ENCODE assay signal across 9 mouse cellular contexts in genomic region chr14:102994662-102995561, GRCm38 (mm10). TPM values are rescaled to one million over a fixed set of nuclear protein-coding genes. Genes with fewer than 3 reads are reported as not detected.
DNase-seq lines count a peak whose midpoint lies in the region; ATAC-seq and TF ChIP-seq lines count a peak whose summit lies in the region.
"Had no signal": no experiment of that assay in that cellular context is flagged by ENCODE, and none has a peak within 500 bp of the region (broad histone marks: within the 10 kb centered on the region; RNA-seq: fewer than 3 reads in every experiment).

No protein-coding gene starts in this region.

- H3K4me1 ChIP-seq in embryonic facial prominence, embryonic 12.5 days, result no peaks in the 10 kb centered on the region; the same call in 1 of the 2 replicates
- H3K4me1 ChIP-seq in heart, embryonic 10.5 days, result no peaks in the 10 kb centered on the region
- H3K4me1 ChIP-seq in kidney, embryonic 15.5 days, result no peaks in the 10 kb centered on the region
- no peaks in the 10 kb centered on the region for H3K4me1 ChIP-seq in liver, adult 2 months (ENCODE audit: control insufficient read depth, insufficient read depth, low read length)
- no peaks in the 10 kb centered on the region for H3K4me1 ChIP-seq in neural tube, embryonic 11.5 days (ENCODE audit: control insufficient read depth, insufficient read depth, low read length)
- no peaks in the 10 kb centered on the region for H3K4me1 ChIP-seq in stomach, postnatal 0 days (replicated peaks; ENCODE audit: control insufficient read depth, insufficient read depth)

- TF ChIP-seq CTCF in liver, adult 2 months (IDR thresholded peaks at IDR 0.05; ENCODE audit: low read depth, low read length), result peak; percentile 58
- peak; percentile 97 for TF ChIP-seq CTCF in stomach, postnatal 0 days (IDR thresholded peaks at IDR 0.05; ENCODE audit: low read depth)

- H3K79me2 ChIP-seq in liver, adult 2 months (ENCODE audit: control insufficient read depth, insufficient read depth, low read length), result no peaks in the 10 kb centered on the region

- H3K27me3 ChIP-seq in embryonic facial prominence, embryonic 12.5 days, result no peaks in the 10 kb centered on the region
- no peaks in the 10 kb centered on the region for H3K27me3 ChIP-seq in heart, embryonic 10.5 days (ENCODE audit: insufficient read depth, poor library complexity, severe bottlenecking)
- H3K27me3 ChIP-seq in kidney, embryonic 15.5 days, result no peaks in the 10 kb centered on the region
- no peaks in the 10 kb centered on the region for H3K27me3 ChIP-seq in liver, adult 2 months (ENCODE audit: control insufficient read depth, insufficient read depth, low read length)
- H3K27me3 ChIP-seq in neural tube, embryonic 11.5 days (ENCODE audit: control insufficient read depth, insufficient read depth, low read length), result no peaks in the 10 kb centered on the region
- H3K27me3 ChIP-seq in stomach, postnatal 0 days (ENCODE audit: control insufficient read depth, insufficient read depth, low read length), result no peaks in the 10 kb centered on the region
- H3K27me3 ChIP-seq: embryonic facial prominence, embryonic 15.5 days had no signal

- 15% methylated on average over 6 of the region's 6 CpGs for WGBS in embryonic facial prominence, embryonic 12.5 days
- WGBS in heart, embryonic 10.5 days, result 23% methylated on average over 6 of the region's 6 CpGs
- 14% methylated on average over 6 of the region's 6 CpGs for WGBS in kidney, embryonic 15.5 days
- WGBS in liver, adult 2 months, result 22% methylated on average over 6 of the region's 6 CpGs
- 18% methylated on average over 6 of the region's 6 CpGs for WGBS in neural tube, embryonic 11.5 days
- 16% methylated on average over 6 of the region's 6 CpGs for WGBS in stomach, postnatal 0 days

- no peak for TF ChIP-seq POLR2A in liver, adult 2 months (IDR thresholded peaks at IDR 0.05; ENCODE audit: extremely low read depth, insufficient read depth, low read length)

- H3K4me2 ChIP-seq in embryonic facial prominence, embryonic 12.5 days (replicated peaks), result no peak overlapping the region
- H3K4me2 ChIP-seq in kidney, embryonic 15.5 days, result no peak overlapping the region
- no peak overlapping the region for H3K4me2 ChIP-seq in neural tube, embryonic 11.5 days (ENCODE audit: low read depth)
- H3K4me2 ChIP-seq in stomach, postnatal 0 days (replicated peaks; ENCODE audit: low read depth), result no peak overlapping the region
- H3K4me2 ChIP-seq: embryonic facial prominence, embryonic 15.5 days had no signal

- no peaks in the 10 kb centered on the region for H3K9me3 ChIP-seq in embryonic facial prominence, embryonic 12.5 days
- no peaks in the 10 kb centered on the region for H3K9me3 ChIP-seq in heart, embryonic 10.5 days
- no peaks in the 10 kb centered on the region for H3K9me3 ChIP-seq in kidney, embryonic 15.5 days (replicated peaks)
- no peaks in the 10 kb centered on the region for H3K9me3 ChIP-seq in neural tube, embryonic 11.5 days (ENCODE audit: control insufficient read depth, low read length)
- no peaks in the 10 kb centered on the region for H3K9me3 ChIP-seq in stomach, postnatal 0 days (ENCODE audit: control insufficient read depth, low read length)
- H3K9me3 ChIP-seq: embryonic facial prominence, embryonic 15.5 days had no signal

- no peak overlapping the region for H3K9ac ChIP-seq in embryonic facial prominence, embryonic 12.5 days
- no peak overlapping the region for H3K9ac ChIP-seq in kidney, embryonic 15.5 days
- no peak overlapping the region for H3K9ac ChIP-seq in liver, adult 2 months (ENCODE audit: low read depth, low read length)
- H3K9ac ChIP-seq in neural tube, embryonic 11.5 days (ENCODE audit: low read length), result no peak overlapping the region
- H3K9ac ChIP-seq in stomach, postnatal 0 days (ENCODE audit: low read length), result no peak overlapping the region
- H3K9ac ChIP-seq: embryonic facial prominence, embryonic 15.5 days had no signal

- no peak overlapping the region for H3K4me3 ChIP-seq in embryonic facial prominence, embryonic 12.5 days
- H3K4me3 ChIP-seq in heart, embryonic 10.5 days, result no peak overlapping the region
- H3K4me3 ChIP-seq in kidney, embryonic 15.5 days (replicated peaks), result no peak overlapping the region
- no peak overlapping the region for H3K4me3 ChIP-seq in liver, adult 2 months (ENCODE audit: insufficient read depth, low read depth, low read length)
- no peak overlapping the region for H3K4me3 ChIP-seq in neural tube, embryonic 11.5 days (ENCODE audit: low read depth, low read length)
- no peak overlapping the region for H3K4me3 ChIP-seq in stomach, postnatal 0 days (ENCODE audit: low read depth, low read length)
- H3K4me3 ChIP-seq: embryonic facial prominence, embryonic 15.5 days had no signal

- TF ChIP-seq EP300 in stomach, postnatal 0 days (optimal IDR thresholded peaks at IDR 0.05), result no peak

- H3K36me3 ChIP-seq in embryonic facial prominence, embryonic 12.5 days, result no peaks in the 10 kb centered on the region
- H3K36me3 ChIP-seq in heart, embryonic 10.5 days, result no peaks in the 10 kb centered on the region
- no peaks in the 10 kb centered on the region for H3K36me3 ChIP-seq in kidney, embryonic 15.5 days
- no peaks in the 10 kb centered on the region for H3K36me3 ChIP-seq in liver, adult 2 months (ENCODE audit: control insufficient read depth, insufficient read depth, low read length)
- H3K36me3 ChIP-seq in neural tube, embryonic 11.5 days (ENCODE audit: control insufficient read depth, insufficient read depth, low read length), result no peaks in the 10 kb centered on the region
- H3K36me3 ChIP-seq in stomach, postnatal 0 days (ENCODE audit: control insufficient read depth, insufficient read depth, low read length), result no peaks in the 10 kb centered on the region
- H3K36me3 ChIP-seq: embryonic facial prominence, embryonic 15.5 days had no signal

- DNase-seq in CD4-positive, CD25-positive, alpha-beta regulatory T cell, adult 2 months (ENCODE audit: low read depth, low spot score), result peak; percentile 73
- peak; percentile 63 for DNase-seq in adrenal gland, postnatal 25 days
- DNase-seq in heart, embryonic 10.5 days (ENCODE audit: low spot score), result peak; percentile 80
- DNase-seq in liver, adult 2 months (ENCODE audit: extremely low read depth, low read depth, low spot score), result peak; percentile 48
- DNase-seq in neural tube, embryonic 11.5 days (ENCODE audit: low spot score), result peak; percentile 75
- peak; percentile 74 for DNase-seq in stomach, postnatal 0 days (ENCODE audit: low spot score)

- ATAC-seq in embryonic facial prominence, embryonic 12.5 days (ENCODE audit: insufficient number of reproducible peaks, insufficient read depth, low FRiP score, low TSS enrichment), result 0 out of 2 replicates have a peak, but pooled peaks have one; percentile 60
- ATAC-seq in kidney, embryonic 15.5 days (replicated peaks; ENCODE audit: low FRiP score), result peak; percentile 76
- ATAC-seq in neural tube, embryonic 11.5 days (ENCODE audit: insufficient read depth, low FRiP score, low TSS enrichment), result peak; percentile 87
- peak; percentile 81 for ATAC-seq in stomach, postnatal 0 days (ENCODE audit: low FRiP score, low TSS enrichment)

- no peak overlapping the region for H3K27ac ChIP-seq in embryonic facial prominence, embryonic 12.5 days
- no peak overlapping the region for H3K27ac ChIP-seq in heart, embryonic 10.5 days
- no peak overlapping the region for H3K27ac ChIP-seq in kidney, embryonic 15.5 days
- no peak overlapping the region for H3K27ac ChIP-seq in liver, adult 2 months (replicated peaks; ENCODE audit: insufficient read depth, low read depth, low read length)
- no peak overlapping the region for H3K27ac ChIP-seq in neural tube, embryonic 11.5 days (ENCODE audit: low read depth, low read length)
- H3K27ac ChIP-seq in stomach, postnatal 0 days (replicated peaks), result no peak overlapping the region
- H3K27ac ChIP-seq: embryonic facial prominence, embryonic 15.5 days had no signal

RNA-seq across cellular contexts. Expression of gene Kctd12, which starts 12.5 kb away (rescaled TPM):
- total RNA-seq in adrenal gland, postnatal 25 days (2021), result 38.4 and 42.5 TPM in 2 replicates
- polyA plus RNA-seq in embryonic facial prominence, embryonic 12.5 days (2016; fragmentation: Nextera tagmentation; extraction: Ambion mirVana), result 25.0 and 35.3 TPM in 2 replicates
- 2.5 and 3.4 TPM in 2 replicates for polyA plus RNA-seq in heart, embryonic 10.5 days (2016; fragmentation: Nextera tagmentation; extraction: Ambion mirVana)
- 11.0 and 11.2 TPM in 2 replicates for polyA plus RNA-seq in kidney, embryonic 15.5 days (2015; fragmentation: Nextera tagmentation; extraction: Ambion mirVana)
- total RNA-seq in liver, adult 2 months (2014; rRNA removed), result 7.2 and 10.4 TPM in 2 replicates
- 3.1 and 3.8 TPM in 2 replicates for polyA plus RNA-seq in liver, adult 2 months (2012; rRNA removed)
- polyA plus RNA-seq in neural tube, embryonic 11.5 days (2014; fragmentation: Nextera tagmentation; extraction: Ambion mirVana), result 9.3 and 14.3 TPM in 2 replicates
- 6.1 and 8.1 TPM in 2 replicates for polyA plus RNA-seq in stomach, postnatal 0 days (2015; fragmentation: Nextera tagmentation; extraction: Ambion mirVana)

RNA-seq across cellular contexts. Expression of gene Acod1, which starts 51.9 kb away (rescaled TPM):
- total RNA-seq in adrenal gland, postnatal 25 days (2021), result not detected in 2 replicates
- polyA plus RNA-seq in embryonic facial prominence, embryonic 12.5 days (2016; fragmentation: Nextera tagmentation; extraction: Ambion mirVana), result not detected in 2 replicates
- polyA plus RNA-seq in heart, embryonic 10.5 days (2016; fragmentation: Nextera tagmentation; extraction: Ambion mirVana), result 0.08 TPM in 1 of 2 replicates, not detected in the other
- polyA plus RNA-seq in kidney, embryonic 15.5 days (2015; fragmentation: Nextera tagmentation; extraction: Ambion mirVana), result not detected in 2 replicates
- total RNA-seq in liver, adult 2 months (2014; rRNA removed), result 0.07 and 0.09 TPM in 2 replicates
- 0.07 TPM in 1 of 2 replicates, not detected in the other for polyA plus RNA-seq in liver, adult 2 months (2012; rRNA removed)
- polyA plus RNA-seq in neural tube, embryonic 11.5 days (2014; fragmentation: Nextera tagmentation; extraction: Ambion mirVana), result not detected in 2 replicates
- polyA plus RNA-seq in stomach, postnatal 0 days (2015; fragmentation: Nextera tagmentation; extraction: Ambion mirVana), result not detected in 2 replicates
- polyA plus RNA-seq: embryonic facial prominence, embryonic 15.5 days had no signal
